Mouse (Mus musculus) G1E (cell line): ENCODE measurements around the gene Hoxc5. TPM values are rescaled to one million over a fixed set of nuclear protein-coding genes. Genes with fewer than 3 reads are reported as not detected.

Source experiments
- ATAC-seq: 2 replicates; pipeline ENCODE4 v1.8.0; 2016; ENCODE audit warnings: mild to moderate bottlenecking; ENCODE audit not compliant: insufficient number of reproducible peaks, poor library complexity, low FRiP score, severe bottlenecking; ENCODE audit errors: extremely low read depth
- DNase-seq: peaks from one replicate; pipeline ENCODE4 v3.0.0; 2012; ENCODE audit warnings: low spot score
- H3K27me3 ChIP-seq: 2 replicates; pipeline ENCODE4 v1.6.1; 2012; ENCODE audit warnings: mild to moderate bottlenecking, low read length, inconsistent platforms; ENCODE audit not compliant: insufficient read depth
- H3K36me3 ChIP-seq: replicated peaks from 2 replicates; pipeline ENCODE3; 2012; ENCODE audit warnings: mild to moderate bottlenecking, inconsistent platforms
- H3K4me1 ChIP-seq: 2 replicates; pipeline ENCODE4 v1.6.1; 2012; ENCODE audit warnings: low read depth, low read length, inconsistent platforms, mixed read lengths; ENCODE audit not compliant: insufficient read depth
- H3K4me3 ChIP-seq: 2 replicates; pipeline ENCODE4 v1.5.1; 2012; ENCODE audit warnings: low read depth, mild to moderate bottlenecking, inconsistent platforms, low read length, moderate library complexity, mixed read lengths
- H3K9me3 ChIP-seq: replicated peaks from 2 replicates; pipeline ENCODE4 v1.6.1; 2012; ENCODE audit warnings: inconsistent platforms
- CTCF ChIP-seq: IDR thresholded peaks from 2 replicates; pipeline ENCODE4 v1.5.1; 2012; ENCODE audit warnings: low read depth, low read length, inconsistent platforms, mixed read lengths
- GATA1 ChIP-seq: IDR thresholded peaks from 2 replicates; pipeline ENCODE4 v1.6.1; 2012; ENCODE audit warnings: borderline replicate concordance, low read length, inconsistent platforms, mixed read lengths
- GATA2 ChIP-seq: IDR thresholded peaks from 2 replicates; pipeline ENCODE4 v1.6.1; 2012; ENCODE audit warnings: low read depth, low read length, inconsistent platforms, borderline replicate concordance
- POLR2AphosphoS5 ChIP-seq: IDR thresholded peaks from 2 replicates; pipeline ENCODE4 v1.6.1; 2012; ENCODE audit warnings: low read depth, low read length, inconsistent platforms; ENCODE audit not compliant: insufficient replicate concordance
- TAL1 ChIP-seq: conservative IDR thresholded peaks from 2 replicates; pipeline ENCODE4 v1.6.1; 2012; ENCODE audit warnings: low read depth, low read length, inconsistent platforms, mixed read lengths
- polyA plus RNA-seq: library from polyadenylated mRNA; stranded (reverse); fragments of >175 nt; gene quantifications from 2 replicates; pipeline ENCODE4 v1.2.3, GENCODE M21; 2012
- total RNA-seq, 2 experiments: library from RNA; stranded (forward) in 1 of 2; stranded (reverse) in 1 of 2; fragments of 200-1000 nt in 1 of 2; fragments of >200 nt in 1 of 2; fragmentation: Nextera tagmentation in 1 of 2; gene quantifications; 2 replicates each; pipeline ENCODE4 v1.2.3; 2014 to 2017

Hoxc5 gene
- total and polyA plus RNA-seq, 3 experiments, result 9.1 to 19.8 (median 12.4) TPM

DNA sequence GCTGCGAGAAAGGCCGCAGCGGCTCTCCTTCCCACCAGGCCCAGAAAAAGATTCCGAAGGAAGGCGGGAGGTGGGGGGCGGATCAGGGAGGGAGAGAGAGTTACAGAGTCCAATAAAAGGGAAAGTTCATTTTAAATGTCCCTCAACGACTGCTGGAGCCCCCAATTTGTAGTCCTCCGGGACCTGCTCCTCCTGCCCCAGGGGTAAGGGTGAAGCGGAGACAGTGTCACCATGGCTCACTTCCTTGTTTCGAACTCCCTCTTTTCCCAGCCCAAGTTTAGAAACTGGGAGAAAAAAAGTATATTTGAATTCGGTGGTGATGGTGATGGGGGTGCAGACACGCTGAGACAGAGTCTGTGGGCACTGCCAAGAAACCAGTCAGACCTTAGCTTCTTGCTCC, 73.4 kb downstream of the Hoxc5 start:
- Histone ChIP-seq H3K4me3 (no peak overlapping the region), H3K9me3 (no peaks in the 10 kb centered on the region), H3K36me3 (peaks cover 79% of the 10 kb centered on the region), H3K27me3 (no peaks in the 10 kb centered on the region), H3K4me1 (peaks cover 68% of the 10 kb centered on the region)
- no peak for TF ChIP-seq GATA2
- no peak for TF ChIP-seq GATA1
- TF ChIP-seq CTCF, result no peak
- no peak for TF ChIP-seq POLR2AphosphoS5
- TF ChIP-seq TAL1, result no peak
- DNase-seq (no peak), ATAC-seq (no peak)

GRCm38 (mm10) chr15:103041613-103042012, 74.4 kb downstream of the Hoxc5 start:
- Histone ChIP-seq H3K27me3 (no peaks in the 10 kb centered on the region), H3K4me1 (peaks cover 70% of the 10 kb centered on the region), H3K36me3 (peaks cover 76% of the 10 kb centered on the region), H3K4me3 (no peak overlapping the region), H3K9me3 (no peaks in the 10 kb centered on the region)
- TF ChIP-seq GATA2 (no peak), TAL1 (no peak), POLR2AphosphoS5 (no peak), CTCF (no peak), GATA1 (no peak)
- no peak for ATAC-seq
- DNase-seq, result no peak

GRCm38 (mm10) chr15:103042209-103042608, 75.0 kb downstream of the Hoxc5 start:
- no peak for ATAC-seq
- no peak for DNase-seq
- no peaks in the 10 kb centered on the region for H3K9me3 ChIP-seq
- H3K4me1 ChIP-seq, result peaks cover 64% of the 10 kb centered on the region
- H3K27me3 ChIP-seq, result no peaks in the 10 kb centered on the region
- H3K4me3 ChIP-seq, result no peak overlapping the region
- TF ChIP-seq TAL1 (no peak), GATA1 (no peak), POLR2AphosphoS5 (no peak), GATA2 (no peak), CTCF (no peak)
- H3K36me3 ChIP-seq, result peaks cover 71% of the 10 kb centered on the region

DNA sequence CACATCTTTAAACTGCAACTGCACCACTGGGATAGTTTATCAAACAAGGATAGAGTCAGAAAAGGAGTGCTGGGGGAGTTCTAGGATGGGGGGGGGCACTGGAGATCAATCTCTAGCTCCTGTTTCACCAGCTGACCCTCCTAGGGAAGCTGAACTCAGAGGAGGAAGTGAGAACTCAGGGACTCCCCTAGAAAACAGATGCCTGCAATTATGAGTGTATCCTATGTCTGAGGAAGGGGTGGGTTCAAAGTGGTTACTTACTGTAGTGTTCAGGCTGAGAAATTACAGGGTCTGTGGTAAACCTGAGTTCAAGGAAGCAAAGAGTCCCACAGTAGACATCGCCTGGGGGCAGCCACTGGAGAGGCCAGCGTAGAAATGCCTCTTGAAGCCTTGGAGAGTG, 84.4 kb downstream of the Hoxc5 start:
- ATAC-seq (no peak), DNase-seq (no peak)
- peaks cover 45% of the 10 kb centered on the region for H3K4me1 ChIP-seq
- TF ChIP-seq CTCF, result no peak
- TF ChIP-seq POLR2AphosphoS5, result no peak
- TF ChIP-seq TAL1, result no peak
- TF ChIP-seq GATA2, result no peak
- TF ChIP-seq GATA1, result no peak
- peaks cover 33% of the 10 kb centered on the region for H3K36me3 ChIP-seq
- H3K4me3 ChIP-seq, result no peak overlapping the region
- no peaks in the 10 kb centered on the region for H3K27me3 ChIP-seq
- H3K9me3 ChIP-seq, result no peaks in the 10 kb centered on the region

DNA sequence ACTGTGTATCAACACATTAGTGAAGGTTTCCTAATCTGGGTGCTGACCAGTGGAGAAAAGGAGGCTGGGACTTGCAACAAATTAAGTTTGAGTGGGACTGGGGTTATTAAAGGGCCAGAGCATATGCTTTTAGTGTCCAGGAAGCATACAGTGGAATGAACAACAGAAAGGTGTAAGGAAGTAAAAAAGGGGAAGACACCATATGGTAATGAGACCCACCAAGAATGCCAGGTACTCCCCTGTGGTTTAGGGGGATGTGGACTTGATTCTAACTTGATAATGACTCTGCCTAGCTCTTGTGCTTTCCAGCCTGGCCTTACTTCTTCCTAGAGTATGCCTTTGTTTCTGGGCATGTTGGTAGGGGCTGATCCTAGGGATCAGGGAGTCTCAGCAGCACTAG, 86.0 kb downstream of the Hoxc5 start:
- Histone ChIP-seq H3K36me3 (peaks cover 29% of the 10 kb centered on the region), H3K4me1 (peaks cover 47% of the 10 kb centered on the region), H3K9me3 (no peaks in the 10 kb centered on the region), H3K27me3 (no peaks in the 10 kb centered on the region), H3K4me3 (no peak overlapping the region)
- ATAC-seq (no peak), DNase-seq (no peak)
- TF ChIP-seq POLR2AphosphoS5, result no peak
- TF ChIP-seq GATA1, result no peak
- TF ChIP-seq CTCF, result no peak
- no peak for TF ChIP-seq TAL1
- TF ChIP-seq GATA2, result no peak

GRCm38 (mm10) chr15:103056396-103056795, 89.2 kb downstream of the Hoxc5 start:
- Histone ChIP-seq H3K4me1 (peaks cover 38% of the 10 kb centered on the region), H3K4me3 (no peak overlapping the region), H3K9me3 (no peaks in the 10 kb centered on the region), H3K27me3 (no peaks in the 10 kb centered on the region), H3K36me3 (peaks cover 22% of the 10 kb centered on the region)
- TF ChIP-seq CTCF, result no peak
- TF ChIP-seq TAL1, result no peak
- no peak for TF ChIP-seq GATA2
- TF ChIP-seq GATA1, result no peak
- TF ChIP-seq POLR2AphosphoS5, result no peak
- no peak for ATAC-seq
- DNase-seq, result no peak

GRCm38 (mm10) chr15:103058715-103059114, 91.5 kb downstream of the Hoxc5 start:
- peaks cover 24% of the 10 kb centered on the region for H3K36me3 ChIP-seq
- H3K4me1 ChIP-seq, result peaks cover 23% of the 10 kb centered on the region
- H3K9me3 ChIP-seq, result no peaks in the 10 kb centered on the region
- DNase-seq, result no peak
- no peaks in the 10 kb centered on the region for H3K27me3 ChIP-seq
- no peak for ATAC-seq
- TF ChIP-seq GATA1, result no peak
- no peak for TF ChIP-seq CTCF
- no peak for TF ChIP-seq POLR2AphosphoS5
- no peak for TF ChIP-seq TAL1
- no peak overlapping the region for H3K4me3 ChIP-seq
